In the genomic region with DNA sequence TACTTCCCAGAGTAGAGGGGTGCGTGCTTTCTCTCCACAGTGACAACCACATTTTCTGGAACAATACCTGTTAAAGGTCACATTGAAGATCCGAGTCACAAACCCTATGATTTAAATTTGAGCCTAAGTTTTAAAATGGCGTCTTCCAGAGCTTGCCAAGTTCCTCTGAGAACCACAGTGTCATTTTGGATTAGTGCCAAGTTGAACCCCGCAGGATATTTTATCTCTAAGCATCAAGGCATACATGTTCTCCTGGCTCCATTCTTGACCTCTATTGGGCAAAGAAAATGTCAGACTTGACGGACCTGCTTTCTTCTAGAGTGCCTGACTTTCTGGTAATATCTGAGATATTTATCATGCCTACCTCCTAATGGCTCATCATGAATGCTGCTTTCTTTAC, we compare ENCODE assay signal across 29 mouse cellular contexts.
DNase-seq lines count a peak whose midpoint lies in the region; ATAC-seq and TF ChIP-seq lines count a peak whose summit lies in the region.
"Had no signal": no experiment of that assay in that cellular context is flagged by ENCODE, and none has a peak within 500 bp of the region (broad histone marks: within the 10 kb centered on the region; RNA-seq: fewer than 3 reads in every experiment).

No protein-coding gene starts in this region.

- no peak for TF ChIP-seq CTCF in hindbrain, postnatal 0 days (IDR thresholded peaks at IDR 0.05; ENCODE audit: low read depth)

- 53% methylated on average over 5 of the region's 5 CpGs for WGBS in hindbrain, postnatal 0 days
- WGBS in hindbrain, embryonic 12.5 days, result 84% methylated on average over 5 of the region's 5 CpGs

- peak; percentile 54 to 56 for DNase-seq in cerebellum, postnatal 10 days
- DNase-seq in cerebellum, postnatal 36 days, result no peak
- DNase-seq in hindbrain, postnatal 0 days (ENCODE audit: low spot score), result peak; percentile 43
- DNase-seq in 416B (ENCODE audit: low read depth), result peak; percentile 11
- peak; percentile 37 for DNase-seq in fat pad, adult 2 months (ENCODE audit: extremely low read depth, low read depth, low spot score)
- no peak for DNase-seq in right cerebral cortex, postnatal 4 days
- DNase-seq: adrenal gland, adult 2 months; adrenal gland, postnatal 14 days; B cell, adult 2 months; cerebellum, adult 11-12 months; cerebellum, adult 8-10 months; forebrain, postnatal 0 days; gastrocnemius, postnatal 10 days; gastrocnemius, postnatal 36 days; heart, adult 18-20 months; heart, postnatal 10 days; heart, postnatal 36 days; kidney, adult 2 months had no signal

- no peaks in the 10 kb centered on the region for H3K36me3 ChIP-seq in hindbrain, postnatal 0 days (ENCODE audit: insufficient read depth, low read length)
- H3K36me3 ChIP-seq in hindbrain, embryonic 12.5 days, result no peaks in the 10 kb centered on the region
- H3K36me3 ChIP-seq: embryonic facial prominence, embryonic 12.5 days; G1E; heart, embryonic 12.5 days; heart, embryonic 15.5 days; hindbrain, embryonic 10.5 days had no signal

- no peaks in the 10 kb centered on the region for H3K4me1 ChIP-seq in hindbrain, postnatal 0 days (ENCODE audit: insufficient read depth, low read length)
- no peaks in the 10 kb centered on the region for H3K4me1 ChIP-seq in hindbrain, embryonic 12.5 days
- H3K4me1 ChIP-seq: embryonic facial prominence, embryonic 12.5 days; heart, embryonic 12.5 days; heart, embryonic 15.5 days; hindbrain, embryonic 10.5 days had no signal

- H3K27me3 ChIP-seq in hindbrain, postnatal 0 days (ENCODE audit: insufficient read depth, low read length), result no peaks in the 10 kb centered on the region
- no peaks in the 10 kb centered on the region for H3K27me3 ChIP-seq in hindbrain, embryonic 12.5 days
- H3K27me3 ChIP-seq: CH12.LX; embryonic facial prominence, embryonic 12.5 days; heart, embryonic 12.5 days; heart, embryonic 15.5 days had no signal

- no peak overlapping the region for H3K27ac ChIP-seq in hindbrain, postnatal 0 days
- H3K27ac ChIP-seq in hindbrain, embryonic 12.5 days, result no peak overlapping the region
- H3K27ac ChIP-seq: embryonic facial prominence, embryonic 12.5 days; heart, embryonic 15.5 days; hindbrain, embryonic 10.5 days; hindbrain, embryonic 14.5 days had no signal

- no peak overlapping the region for H3K9ac ChIP-seq in hindbrain, postnatal 0 days (replicated peaks; ENCODE audit: low read length)
- no peak overlapping the region for H3K9ac ChIP-seq in hindbrain, embryonic 12.5 days
- H3K9ac ChIP-seq: embryonic facial prominence, embryonic 12.5 days; forebrain, postnatal 0 days; heart, embryonic 15.5 days; hindbrain, embryonic 14.5 days had no signal

- no peak overlapping the region for H3K4me3 ChIP-seq in hindbrain, postnatal 0 days (ENCODE audit: low read length)
- H3K4me3 ChIP-seq in hindbrain, embryonic 12.5 days, result no peak overlapping the region
- H3K4me3 ChIP-seq: embryonic facial prominence, embryonic 12.5 days; heart, embryonic 12.5 days; heart, embryonic 15.5 days; hindbrain, embryonic 10.5 days had no signal

- H3K4me2 ChIP-seq in hindbrain, postnatal 0 days (ENCODE audit: low read depth, low read length), result no peak overlapping the region
- H3K4me2 ChIP-seq in hindbrain, embryonic 12.5 days (replicated peaks), result no peak overlapping the region
- H3K4me2 ChIP-seq: embryonic facial prominence, embryonic 12.5 days; heart, embryonic 12.5 days; heart, embryonic 15.5 days; hindbrain, embryonic 14.5 days had no signal

- no peak for ATAC-seq in hindbrain, postnatal 0 days
- ATAC-seq in hindbrain, embryonic 12.5 days (ENCODE audit: low FRiP score), result no peak
- ATAC-seq in frontal cortex, adult (ENCODE audit: low TSS enrichment), result no peak
- ATAC-seq: forebrain, embryonic 14.5 days; forebrain, postnatal 0 days; intestine, postnatal 0 days had no signal

- no peaks in the 10 kb centered on the region for H3K9me3 ChIP-seq in hindbrain, postnatal 0 days (ENCODE audit: low read length)
- H3K9me3 ChIP-seq in hindbrain, embryonic 12.5 days (replicated peaks), result no peaks in the 10 kb centered on the region
- H3K9me3 ChIP-seq: embryonic facial prominence, embryonic 12.5 days; heart, embryonic 12.5 days; heart, embryonic 15.5 days; hindbrain, embryonic 10.5 days had no signal

Comparison
In these comparisons a context has a peak if more than half of its experiments do, and no peak if none do; other contexts are left out.
1. DNase-seq: peak in cerebellum, postnatal 10 days (2 of 2), hindbrain, postnatal 0 days (single experiment), 416B (single experiment) and fat pad, adult 2 months (single experiment); none in cerebellum, postnatal 36 days (0 of 2) and right cerebral cortex, postnatal 4 days (single experiment).